Mouse (Mus musculus) olfactory bulb, adult 2 months (tissue): ENCODE data around the gene Cmtm1. TPM values are rescaled to one million over a fixed set of nuclear protein-coding genes. Genes with fewer than 3 reads are reported as not detected.
"Not testable (repeated sequence)": the region's sequence is repeated elsewhere in the genome, so short reads cannot be mapped to it uniquely, and the experiment has no call there.

Experiments used
- H3K27ac ChIP-seq: fragments of 200-500 bp; 2 replicates; pipeline ENCODE4 v1.5.1; 2012; ENCODE audit warnings: low read depth, low read length; ENCODE audit not compliant: insufficient read depth
- H3K4me1 ChIP-seq: fragments of 200-500 bp; 2 replicates; pipeline ENCODE4 v1.6.1; 2012; ENCODE audit warnings: low read length; ENCODE audit not compliant: control insufficient read depth, insufficient read depth
- H3K4me3 ChIP-seq: fragments of 200-500 bp; 2 replicates; pipeline ENCODE4 v1.5.1; 2012; ENCODE audit warnings: mild to moderate bottlenecking, low read depth, low read length, moderate library complexity; ENCODE audit not compliant: insufficient read depth
- CTCF ChIP-seq: fragments of 200-500 bp; IDR thresholded peaks from 2 replicates; pipeline ENCODE4 v1.5.1; 2012; ENCODE audit warnings: low read depth, mild to moderate bottlenecking, low read length, moderate library complexity; ENCODE audit not compliant: insufficient read depth
- POLR2A ChIP-seq: fragments of 200-500 bp; IDR thresholded peaks from 2 replicates; pipeline ENCODE4 v1.6.1; 2012; ENCODE audit warnings: mild to moderate bottlenecking, low read depth, low read length, moderate library complexity; ENCODE audit not compliant: insufficient read depth
- WGBS: fragments of 180-500 bp; shearing (Covaris S2); methylation state at CpG from one replicate; pipeline ENCODE4 v1.1.7; 2018; 5-methylcytosine and 5-hydroxymethylcytosine counted together
- polyA plus RNA-seq: library from polyadenylated mRNA; stranded (reverse); fragments of >200 nt; gene quantifications from 2 replicates; pipeline ENCODE4 v1.2.4, GENCODE M21; 2012; ENCODE audit warnings: low replicate concordance; ENCODE audit not compliant: missing spikeins, insufficient read depth, insufficient read length

Gene Cmtm1
- polyA plus RNA-seq, 1 experiment, result not detected

DNA sequence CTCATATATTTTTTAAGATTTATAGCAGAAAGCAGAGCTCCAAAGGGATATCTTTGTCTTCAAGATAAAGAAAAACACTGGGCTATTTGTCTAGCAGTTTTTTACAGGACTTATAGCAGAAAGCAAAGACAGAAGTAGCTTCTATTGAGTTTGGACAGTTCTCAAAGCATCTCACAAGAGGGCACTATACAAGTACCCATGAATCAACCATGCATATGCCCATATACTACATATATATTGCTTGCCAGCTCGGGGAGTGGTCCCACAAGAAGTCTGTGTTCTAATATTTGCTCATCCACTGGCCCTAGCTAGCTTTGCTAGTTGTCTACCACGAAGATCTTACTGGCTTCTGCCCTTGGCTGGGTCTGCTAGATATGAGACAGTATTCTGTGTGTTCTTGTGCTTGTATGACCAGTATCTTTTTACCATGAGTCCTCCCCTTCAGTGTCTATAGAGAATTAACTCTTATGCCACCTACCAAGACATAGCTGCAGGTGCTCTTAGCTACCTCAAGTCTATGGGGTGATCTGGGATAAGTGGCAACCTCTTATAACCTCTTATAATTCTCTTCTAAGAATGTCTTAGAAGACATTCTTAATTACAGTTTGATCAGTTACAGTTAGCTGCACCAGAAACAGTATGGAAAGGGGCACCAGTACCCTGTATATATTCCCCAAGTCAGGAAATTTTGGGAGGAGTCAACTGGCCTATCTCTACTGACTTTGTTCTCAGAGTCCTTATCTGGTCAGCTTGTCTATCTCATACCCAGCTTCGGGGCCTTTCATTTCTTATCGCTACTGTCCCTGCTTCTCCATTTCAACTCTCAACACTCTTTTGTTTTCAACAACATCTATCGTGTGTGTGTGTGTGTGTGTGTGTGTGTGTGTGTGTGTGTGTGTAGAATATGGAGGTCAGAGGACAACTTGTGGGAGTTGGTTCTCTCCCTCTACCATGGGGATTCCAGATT is 23.0 kb upstream of the Cmtm1 start:
- TF ChIP-seq CTCF (no peak), POLR2A (no peak)

DNA sequence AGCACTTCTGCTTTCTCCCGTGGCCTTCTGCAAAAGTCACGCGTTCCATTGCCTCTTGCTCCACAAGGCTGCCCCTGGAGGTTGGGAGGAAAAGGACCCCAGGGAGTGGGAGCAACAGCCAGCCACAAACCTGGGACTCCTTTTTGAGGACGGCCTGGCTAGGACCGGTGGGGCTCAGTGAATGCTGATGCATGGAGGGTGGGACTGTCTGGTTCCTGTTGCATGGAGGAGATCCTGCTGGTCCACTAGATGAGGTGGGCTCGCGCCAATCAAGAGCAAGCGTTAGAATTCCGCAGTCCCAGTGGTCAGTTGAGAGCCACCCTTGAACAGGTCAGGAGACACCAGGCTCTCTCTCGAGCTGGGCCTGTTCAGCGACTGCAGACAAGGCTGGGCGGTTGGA is 12.0 kb upstream of the Cmtm1 start, which contains the start of gene Cmtm2b:
Gene Cmtm2b (plus strand): TSS at position 301 of the 400 bp plus-strand sequence.
- 90% methylated on average over 12 of the region's 12 CpGs for whole genome bisulfite sequencing
- H3K4me1 ChIP-seq, H3K27ac ChIP-seq, H3K4me3 ChIP-seq: not testable (repeated sequence)

More for the DNA sequence above, 23.0 kb upstream of the Cmtm1 start:
- no peaks in the 10 kb centered on the region for H3K4me1 ChIP-seq
- WGBS, result 84% methylated on average over 5 of the region's 5 CpGs
- no peak overlapping the region for H3K4me3 ChIP-seq
- H3K27ac ChIP-seq, result no peak overlapping the region

DNA sequence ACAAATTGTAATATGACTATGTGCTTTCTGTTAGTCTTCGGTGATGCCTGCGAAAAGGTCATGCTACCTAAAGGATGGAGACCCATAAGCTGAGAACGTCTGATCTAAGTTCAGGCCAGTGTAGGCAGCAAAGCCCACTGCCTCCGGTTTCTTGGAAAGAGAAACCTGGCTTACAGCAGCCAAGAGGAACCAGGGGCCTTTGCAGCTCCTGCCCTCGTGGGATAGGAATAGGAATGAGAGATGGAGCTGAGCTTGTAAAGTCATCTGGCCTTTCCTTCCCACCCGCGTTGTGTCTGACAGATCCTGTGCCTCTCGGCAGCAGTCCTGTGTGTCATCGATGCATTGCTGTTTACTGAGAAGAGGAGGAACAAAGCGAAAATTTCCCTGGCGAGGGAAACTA is 11.3 kb upstream of the Cmtm1 start, which contains the start of gene Gm11020:
Gene Gm11020 (plus strand): TSS at position 301 of the 400 bp plus-strand sequence.
- WGBS, result 69% methylated on average over 11 of the region's 11 CpGs
- H3K4me3 ChIP-seq, H3K27ac ChIP-seq, H3K4me1 ChIP-seq: not testable (repeated sequence)

DNA sequence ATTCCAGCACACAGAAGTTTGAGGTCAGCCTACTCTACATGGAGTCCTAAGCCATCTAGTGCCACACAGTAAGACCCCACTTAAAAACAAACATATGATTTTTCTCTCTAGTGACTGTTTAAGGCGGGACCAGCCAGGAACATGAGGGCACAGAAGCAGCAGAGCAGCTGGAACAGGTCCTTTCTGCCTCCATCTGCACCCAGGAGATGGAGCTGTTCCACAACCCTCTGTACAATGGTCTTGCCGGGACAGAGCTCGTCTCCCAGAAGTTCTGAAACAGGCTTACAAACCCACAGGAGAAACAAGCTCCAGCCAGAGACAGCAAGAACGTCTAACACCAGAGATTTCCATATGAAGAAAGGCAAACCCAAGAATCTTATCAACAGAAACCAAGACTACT is 3.4 kb upstream of the Cmtm1 start:
- Histone ChIP-seq H3K27ac (no peak overlapping the region), H3K4me1 (no peaks in the 10 kb centered on the region), H3K4me3 (no peak overlapping the region)
- TF ChIP-seq CTCF (no peak), POLR2A (no peak)
- 49% methylated on average over 4 of the region's 4 CpGs for WGBS

DNA sequence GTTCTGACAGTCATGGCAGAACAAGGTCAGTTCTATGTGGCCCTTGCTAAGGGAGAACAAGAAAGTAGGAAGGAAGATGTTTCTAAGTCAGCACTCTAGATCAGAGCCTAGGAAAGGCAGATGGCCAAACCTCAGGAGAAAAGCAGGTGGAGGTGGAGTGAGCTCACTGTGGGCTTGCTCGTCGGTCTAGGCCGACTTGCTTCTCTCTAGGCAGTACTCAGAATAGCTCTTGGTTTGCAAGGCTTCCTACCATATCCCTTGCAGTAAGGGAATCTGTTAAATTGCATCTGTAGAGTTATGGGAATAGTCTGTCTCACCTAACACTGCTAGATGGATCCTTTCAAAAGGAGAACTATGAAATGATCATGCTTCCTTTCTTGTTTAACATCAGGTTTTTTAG is 2.1 kb upstream of the Cmtm1 start:
- H3K27ac ChIP-seq, H3K4me1 ChIP-seq, H3K4me3 ChIP-seq: not testable (repeated sequence)
- 87% methylated on average over 3 of the region's 3 CpGs for WGBS

DNA sequence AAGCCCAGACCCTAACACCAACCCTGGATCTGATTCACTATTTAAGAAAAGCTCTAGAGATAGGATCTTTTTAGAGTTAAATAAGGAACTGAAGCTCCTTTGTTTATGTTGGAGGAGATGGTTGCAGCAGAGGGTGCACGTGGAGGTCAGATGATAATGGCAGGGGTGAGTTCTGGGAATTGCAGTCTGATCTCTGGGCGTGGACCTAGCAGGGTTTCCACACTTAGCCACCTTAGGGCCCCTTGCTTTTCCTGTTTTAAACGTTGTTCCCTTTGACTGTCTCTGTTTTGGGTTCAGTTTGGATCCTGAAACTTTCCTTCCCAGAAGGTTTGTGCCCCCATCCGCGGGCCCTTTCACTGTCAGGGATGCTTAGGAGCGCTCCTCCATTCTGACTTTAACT is 1.6 kb downstream of the Cmtm1 start:
- WGBS, result 77% methylated on average over 6 of the region's 6 CpGs
- not testable (repeated sequence) for H3K4me1 ChIP-seq, H3K4me3 ChIP-seq, H3K27ac ChIP-seq

DNA sequence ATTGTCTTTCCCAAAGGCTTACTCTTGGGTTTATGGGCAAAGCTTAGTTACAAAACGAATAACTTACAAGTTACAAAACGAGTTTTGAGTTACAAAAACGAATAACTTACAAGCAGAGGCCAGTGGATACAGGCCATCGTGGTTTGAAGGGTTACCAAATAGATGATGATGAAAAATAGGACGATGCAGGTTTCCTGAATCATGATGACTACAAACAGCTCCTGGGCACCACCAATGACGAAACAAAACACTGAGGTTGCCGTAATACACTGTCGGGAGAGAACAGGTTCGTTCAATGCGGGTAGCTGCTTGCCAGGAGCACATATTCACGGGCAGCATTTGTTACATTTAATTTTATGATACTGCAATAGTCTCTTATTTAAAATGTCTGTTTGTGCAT is 5.0 kb downstream of the Cmtm1 start:
- WGBS, result 89% methylated on average over 11 of the region's 11 CpGs
- Histone ChIP-seq H3K27ac (no peak overlapping the region), H3K4me3 (no peak overlapping the region), H3K4me1 (no peaks in the 10 kb centered on the region)
- no peak for TF ChIP-seq CTCF
- TF ChIP-seq POLR2A, result no peak

DNA sequence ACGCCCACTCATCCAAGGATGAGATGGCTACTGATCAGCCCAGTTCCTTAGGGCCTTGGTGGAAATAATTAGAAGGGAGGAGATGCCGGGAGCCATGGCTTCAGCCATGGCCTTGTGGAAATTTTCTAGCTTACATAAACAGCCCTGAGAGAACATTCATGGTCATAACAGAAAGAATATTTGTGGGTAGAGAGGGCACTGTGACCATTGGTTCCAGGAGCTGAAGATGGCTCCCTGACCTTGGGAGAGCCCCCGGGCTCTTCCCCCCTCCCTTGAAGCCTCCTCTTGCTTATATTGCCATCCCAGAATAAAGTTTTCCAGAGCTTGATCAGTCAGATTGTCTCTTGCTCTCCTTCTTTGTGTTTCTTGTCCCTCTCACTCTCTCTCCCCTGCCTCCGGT is 7.4 kb downstream of the Cmtm1 start:
- 88% methylated on average over 4 of the region's 4 CpGs for WGBS
- not testable (repeated sequence) for H3K27ac ChIP-seq, H3K4me3 ChIP-seq, H3K4me1 ChIP-seq

DNA sequence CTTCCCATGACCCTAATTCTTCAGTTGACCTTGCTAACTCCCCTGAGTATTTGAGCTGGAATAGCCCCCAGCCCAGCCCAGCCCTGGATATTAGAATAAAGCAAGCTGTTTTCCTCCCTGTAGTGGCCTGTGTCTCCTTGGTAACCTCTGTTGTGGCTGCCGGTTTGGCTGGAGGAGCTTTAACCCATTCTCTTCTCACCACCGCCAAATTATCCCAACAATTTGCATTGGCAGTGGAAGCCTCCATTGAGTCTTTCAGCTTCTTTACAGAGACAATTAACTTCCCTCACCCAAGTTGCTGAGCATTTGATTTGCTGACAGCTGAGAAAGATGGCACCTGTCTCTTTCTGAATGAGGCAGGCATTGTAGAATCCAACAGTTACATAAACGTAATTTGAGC is 8.4 kb downstream of the Cmtm1 start:
- WGBS, result 30% methylated on average over 3 of the region's 3 CpGs
- not testable (repeated sequence) for H3K4me3 ChIP-seq, H3K27ac ChIP-seq, H3K4me1 ChIP-seq

DNA sequence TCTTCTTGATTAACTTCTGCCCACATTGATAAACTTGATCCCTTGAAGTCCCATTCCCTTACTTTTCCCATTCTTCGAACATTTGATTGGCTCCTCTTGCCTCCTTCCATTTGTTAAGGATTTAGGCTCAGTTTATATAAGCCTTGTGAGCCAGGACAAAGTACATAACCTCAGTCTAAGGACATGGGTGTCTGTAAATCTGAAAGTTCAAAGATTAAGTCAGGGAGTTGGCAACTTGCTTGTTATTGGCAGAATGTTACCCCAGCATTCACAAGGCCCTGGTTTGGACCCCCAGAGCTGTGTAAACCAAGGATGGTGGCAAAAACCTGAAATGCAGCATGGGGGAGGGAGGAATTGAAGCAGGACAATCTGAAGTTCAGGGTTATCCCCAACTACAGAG is 15.5 kb downstream of the Cmtm1 start:
- TF ChIP-seq CTCF (no peak), POLR2A (no peak)
- no peaks in the 10 kb centered on the region for H3K4me1 ChIP-seq
- no peak overlapping the region for H3K4me3 ChIP-seq
- H3K27ac ChIP-seq, result no peak overlapping the region
- 86% methylated on average over 1 of the region's 1 CpGs for WGBS

DNA sequence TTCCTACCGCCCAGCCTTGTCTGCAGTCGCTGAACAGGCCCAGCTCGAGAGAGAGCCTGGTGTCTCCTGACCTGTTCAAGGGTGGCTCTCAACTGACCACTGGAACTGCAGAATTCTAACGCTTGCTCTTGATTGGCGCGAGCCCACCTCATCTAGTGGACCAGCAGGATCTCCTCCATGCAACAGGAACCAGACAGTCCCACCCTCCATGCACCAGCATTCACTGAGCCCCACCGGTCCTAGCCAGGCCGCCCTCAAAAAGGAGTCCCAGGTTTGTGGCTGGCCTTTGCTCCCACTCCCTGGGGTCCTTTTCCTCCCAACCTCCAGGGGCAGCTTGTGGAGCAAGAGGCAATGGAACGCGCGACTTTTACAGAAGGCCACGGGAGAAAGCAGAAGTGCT is 16.9 kb downstream of the Cmtm1 start, which contains the start of gene Cmtm2a:
Gene Cmtm2a (minus strand): TSS at position 101 of the 400 bp plus-strand sequence.
- not testable (repeated sequence) for H3K4me1 ChIP-seq, H3K27ac ChIP-seq, H3K4me3 ChIP-seq
- 92% methylated on average over 12 of the region's 12 CpGs for WGBS
